Mouse (Mus musculus): ENCODE results near the gene Samm50. TPM values are rescaled to one million over a fixed set of nuclear protein-coding genes. Genes with fewer than 3 reads are reported as not detected.

The Samm50 gene
- total RNA-seq, 2 experiments from 2014 or later = 169 to 174 TPM

DNA sequence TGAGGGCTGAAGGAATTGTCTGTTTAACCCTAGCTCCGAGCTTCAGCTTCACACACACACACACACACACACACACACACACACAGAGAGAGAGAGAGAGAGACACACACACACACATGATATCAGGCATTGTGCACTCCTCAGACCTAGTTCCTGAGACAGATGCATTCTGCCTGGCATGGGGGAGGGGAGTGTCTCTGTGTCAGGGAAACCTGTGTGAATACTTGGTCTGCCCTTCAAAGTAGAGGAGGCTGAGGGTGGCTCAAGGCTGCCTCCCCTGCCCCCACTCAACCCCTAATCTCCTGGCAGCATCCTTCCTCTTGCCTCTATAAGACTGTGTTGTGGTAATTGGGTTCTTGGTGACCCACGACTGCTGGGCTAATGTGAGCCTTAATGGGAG lies 71.5 kb downstream of the Samm50 start:
- intact Hi-C loops (cut with DNase I) = no loop called here
- DNase-seq = no peak

DNA sequence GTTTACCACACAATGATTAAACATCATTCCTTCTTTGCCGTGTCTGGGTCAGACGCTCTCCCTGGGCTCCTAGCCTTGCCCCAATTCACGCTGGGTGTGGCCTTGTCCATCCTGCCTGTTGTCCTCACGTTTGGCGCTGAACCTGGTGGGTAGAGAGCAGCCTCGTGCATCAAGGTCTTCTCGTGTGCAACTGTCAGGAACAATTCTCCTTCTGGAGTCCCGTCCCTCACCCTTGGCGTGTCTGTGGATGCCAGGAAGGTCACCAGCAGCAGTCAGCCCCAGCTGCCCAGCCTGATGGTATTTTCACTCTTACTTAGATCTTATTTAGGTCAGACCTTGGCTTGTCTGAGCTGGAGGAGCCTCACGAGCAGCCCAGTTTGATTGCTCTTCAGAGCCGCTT lies 73.1 kb downstream of the Samm50 start:
- DNase-seq = no peak
- intact Hi-C loops (cut with DNase I) = no loop called here

DNA sequence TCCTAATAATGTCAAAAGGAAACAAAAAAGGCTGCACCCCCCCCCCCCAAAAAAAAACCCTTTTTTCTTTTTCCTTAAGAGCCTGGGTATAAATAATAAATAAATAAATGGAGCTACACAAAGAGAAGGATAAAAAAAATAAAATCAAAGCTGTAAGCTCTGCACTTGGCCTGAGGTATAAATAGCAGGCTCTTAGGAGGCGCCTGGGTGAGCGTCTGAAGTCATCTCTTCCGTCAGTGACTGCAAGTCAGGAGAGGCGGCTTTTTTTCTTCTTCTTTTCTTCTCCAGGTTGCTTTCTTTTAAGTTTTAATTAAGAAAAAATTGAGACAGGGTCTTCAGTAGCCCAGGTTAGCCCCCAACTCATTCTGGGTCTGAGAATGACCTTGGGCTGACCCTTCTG lies 74.2 kb downstream of the Samm50 start:
- intact Hi-C loops (cut with DNase I) = no loop called here
- DNase-seq = no peak

Small RNA genes lying within 50 kb of the gene (microRNA-seq; reads per million reads assigned to microRNA genes)
- gene Mir6392 = 0 reads per million in 2 experiments

Other genes starting within 250 kb of the Samm50 start
- gene Efcab6, start 126.9 kb upstream of the Samm50 start, total RNA-seq (2021) = 1 to 10 TPM; 4.7 to 5.0 TPM
- not detected for gene Sult4a1, start 86.5 kb upstream of the Samm50 start, total RNA-seq (2021)
- gene Pnpla5, start 69.1 kb upstream of the Samm50 start, total RNA-seq (2021) = not detected
- gene Pnpla3, start 24.4 kb upstream of the Samm50 start, total RNA-seq (2021) = 1 to 10 TPM; 3.8 to 5.9 TPM
- gene Parvb, start 39.8 kb downstream of the Samm50 start, total RNA-seq (2021) = 10 to 100 TPM; 45.8 to 49.5 TPM
- under 1 TPM; 0.74 to 0.97 TPM for gene Parvg, start 131.8 kb downstream of the Samm50 start, total RNA-seq (2021)